Mouse (Mus musculus) kidney, postnatal 0 days (tissue): ENCODE measurements at regions not wholly inside any gene's neighbourhood (a gene's known extent, or its start where the extent isn't known, plus 50 kb on each side); places are given as distances from the start of the nearest gene placed in this dataset.

Experiments
- ATAC-seq: fragments of 200-750 bp; cut with Nextera tagmentation; replicated peaks from 2 replicates; pipeline ENCODE4 v1.8.0; 2017; ENCODE audit warnings: low read depth, moderate number of reproducible peaks, moderate TSS enrichment, moderate library complexity; ENCODE audit not compliant: low FRiP score
- DNase-seq: peaks from one replicate; pipeline ENCODE4 v3.0.0-alpha.2; 2016; ENCODE audit warnings: low spot score
- H3K27ac ChIP-seq: fragments of 300-500 bp; sonication (generic); 2 replicates; pipeline ENCODE4 v1.5.1; 2014; ENCODE audit warnings: mild to moderate bottlenecking
- H3K27me3 ChIP-seq: fragments of 300-500 bp; sonication (generic); 2 replicates; pipeline ENCODE4 v1.6.1; 2014; ENCODE audit warnings: low read length, mixed read lengths; ENCODE audit not compliant: insufficient read depth
- H3K36me3 ChIP-seq: fragments of 300-500 bp; sonication (generic); 2 replicates; pipeline ENCODE4 v1.6.1; 2014; ENCODE audit warnings: low read length, mixed read lengths; ENCODE audit not compliant: insufficient read depth
- H3K4me1 ChIP-seq: fragments of 300-500 bp; sonication (generic); replicated peaks from 2 replicates; pipeline ENCODE4 v1.6.1; 2014; ENCODE audit warnings: antibody characterized with exemption, low read length, mixed read lengths; ENCODE audit not compliant: insufficient read depth
- H3K4me2 ChIP-seq: fragments of 300-500 bp; sonication (generic); 2 replicates; pipeline ENCODE4 v1.6.1; 2014; ENCODE audit warnings: mild to moderate bottlenecking, low read length, moderate library complexity, mixed read lengths
- H3K4me3 ChIP-seq: fragments of 300-500 bp; sonication (generic); replicated peaks from 2 replicates; pipeline ENCODE4 v1.5.1; 2014; ENCODE audit warnings: low read depth, low read length
- H3K9ac ChIP-seq: fragments of 300-500 bp; sonication (generic); 2 replicates; pipeline ENCODE4 v1.6.1; 2014; ENCODE audit warnings: low read depth, low read length
- H3K9me3 ChIP-seq: fragments of 300-500 bp; sonication (generic); replicated peaks from 2 replicates; pipeline ENCODE4 v1.6.1; 2016; ENCODE audit warnings: low read length, inconsistent platforms, mixed read lengths
- CTCF ChIP-seq: IDR thresholded peaks from 2 replicates; pipeline ENCODE4 v1.5.1; 2016; ENCODE audit warnings: antibody characterized with exemption, low read depth, mild to moderate bottlenecking, moderate library complexity
- WGBS: fragments of 180-500 bp; shearing (Covaris S2); extraction: QIAGEN DNeasy Blood & Tissue Kit; methylation state at CpG from one replicate; pipeline ENCODE4 v1.1.7; 2014; 5-methylcytosine and 5-hydroxymethylcytosine counted together

DNA sequence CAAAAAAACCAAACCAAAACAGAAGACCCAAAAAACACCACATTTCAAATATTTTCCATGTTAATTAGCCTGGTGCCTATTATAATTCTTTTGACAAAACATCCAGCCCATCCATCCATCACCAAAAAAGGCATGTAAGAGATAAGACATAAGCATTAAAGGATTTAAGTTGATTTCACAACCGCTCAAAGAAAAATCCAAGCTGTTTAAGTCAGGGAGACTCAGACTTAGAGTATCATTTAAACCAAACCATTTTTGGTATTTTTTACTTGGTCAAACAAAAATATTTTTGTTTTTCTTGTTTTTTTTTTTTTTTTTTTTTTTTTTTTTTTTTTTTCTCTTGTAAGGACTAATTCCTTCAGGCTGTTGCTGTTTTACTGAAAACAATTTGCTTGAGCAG lies 304.6 kb upstream of the Zeb2 start:
- Histone ChIP-seq H3K9me3 (no peaks in the 10 kb centered on the region), H3K27me3 (no peaks in the 10 kb centered on the region), H3K27ac (no peak overlapping the region), H3K36me3 (no peaks in the 10 kb centered on the region), H3K4me1 (no peaks in the 10 kb centered on the region), H3K4me2 (no peak overlapping the region), H3K4me3 (no peak overlapping the region), H3K9ac (no peak overlapping the region)
- ATAC-seq: no peak
- no peak for TF ChIP-seq CTCF
- WGBS: 97% methylated on average over 1 of the region's 1 CpGs
- no peak for DNase-seq

DNA sequence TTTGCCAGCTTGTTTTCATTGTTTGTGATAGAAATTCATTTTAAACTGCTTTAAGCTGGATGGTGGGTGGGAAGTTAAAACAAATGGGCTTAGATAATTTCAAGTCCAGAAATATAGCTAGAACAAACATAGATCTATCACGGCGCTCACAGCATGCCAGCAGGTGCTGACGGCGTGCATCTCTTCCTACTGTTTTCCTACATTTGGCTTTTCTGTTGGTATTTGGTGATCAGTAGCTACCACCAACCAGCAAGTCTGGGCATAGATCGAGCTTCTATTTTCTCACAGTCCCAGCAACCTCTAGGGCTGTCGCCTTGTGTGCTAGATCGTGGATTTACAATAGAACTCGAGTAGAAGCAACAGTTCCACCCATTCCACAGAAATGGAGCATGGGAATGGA lies 290.9 kb upstream of the Zeb2 start:
- Histone ChIP-seq H3K36me3 (no peaks in the 10 kb centered on the region), H3K4me3 (no peak overlapping the region), H3K27me3 (no peaks in the 10 kb centered on the region), H3K4me2 (no peak overlapping the region), H3K9ac (no peak overlapping the region), H3K9me3 (no peaks in the 10 kb centered on the region), H3K4me1 (0 out of 2 replicates have a peak, but pooled peaks cover 4% of the 10 kb centered on the region), H3K27ac (no peak overlapping the region)
- WGBS: 94% methylated on average over 8 of the region's 8 CpGs
- TF ChIP-seq CTCF: no peak
- ATAC-seq (no peak), DNase-seq (no peak)

DNA sequence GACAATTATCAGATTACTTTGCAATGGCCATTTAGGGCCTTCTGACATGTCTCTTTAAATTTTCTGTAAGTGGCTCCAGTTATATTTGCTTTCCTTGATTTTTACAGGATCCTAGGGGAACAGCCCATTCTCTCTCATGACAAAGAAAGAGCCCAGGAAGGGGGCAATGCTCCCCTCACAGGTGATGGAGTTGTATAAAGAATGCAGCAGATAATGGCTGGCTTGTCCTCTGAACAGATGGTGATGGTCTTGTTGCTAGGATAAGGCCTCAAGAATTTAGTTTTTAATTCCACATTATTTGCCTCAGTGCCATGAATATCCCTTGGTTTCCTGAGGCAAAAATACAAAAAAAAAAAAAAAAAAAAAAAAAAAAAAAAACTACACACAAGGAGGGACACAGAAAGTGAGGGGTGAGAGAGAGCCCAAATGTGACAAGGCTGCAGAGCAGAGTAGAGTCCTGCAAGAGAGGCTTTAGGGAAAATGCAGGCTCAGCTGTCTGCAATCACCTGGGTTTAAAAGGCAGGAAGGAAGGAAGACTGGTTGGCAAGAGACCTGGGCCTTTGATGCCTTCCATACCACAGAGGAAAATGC lies 272.8 kb upstream of the Zeb2 start:
- Histone ChIP-seq H3K4me2 (no peak overlapping the region), H3K27ac (no peak overlapping the region), H3K36me3 (no peaks in the 10 kb centered on the region), H3K27me3 (no peaks in the 10 kb centered on the region), H3K9ac (no peak overlapping the region), H3K4me3 (no peak overlapping the region), H3K4me1 (no peaks in the 10 kb centered on the region), H3K9me3 (no peaks in the 10 kb centered on the region)
- TF ChIP-seq CTCF: no peak
- no peak for DNase-seq
- ATAC-seq: no peak

DNA sequence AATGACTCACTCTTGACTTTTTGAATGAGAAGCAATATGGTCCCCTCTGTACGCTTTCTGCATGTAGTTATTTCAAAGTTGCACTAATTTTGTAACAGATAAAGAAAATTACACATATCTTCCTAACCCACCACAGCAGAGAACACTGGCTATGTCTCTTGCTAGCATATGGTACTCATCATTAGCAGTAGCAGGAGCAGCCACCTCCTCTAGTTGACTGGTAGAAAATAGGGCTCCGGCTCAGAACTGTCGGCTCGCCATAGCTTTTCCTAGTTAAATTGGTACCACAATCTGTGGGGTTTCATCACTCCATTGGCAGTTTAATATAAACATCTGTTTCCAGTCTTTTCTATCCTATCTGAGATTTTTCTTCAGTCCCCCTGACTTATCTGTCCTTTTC lies 254.1 kb upstream of the Zeb2 start:
- H3K9me3 ChIP-seq: no peaks in the 10 kb centered on the region
- no peak overlapping the region for H3K4me3 ChIP-seq
- no peak for ATAC-seq
- 74% methylated on average over 4 of the region's 4 CpGs for WGBS
- no peaks in the 10 kb centered on the region for H3K36me3 ChIP-seq
- no peak overlapping the region for H3K27ac ChIP-seq
- DNase-seq: peak; percentile 18
- no peak overlapping the region for H3K4me2 ChIP-seq
- H3K9ac ChIP-seq: no peak overlapping the region
- no peak for TF ChIP-seq CTCF
- H3K27me3 ChIP-seq: no peaks in the 10 kb centered on the region
- H3K4me1 ChIP-seq: no peaks in the 10 kb centered on the region

DNA sequence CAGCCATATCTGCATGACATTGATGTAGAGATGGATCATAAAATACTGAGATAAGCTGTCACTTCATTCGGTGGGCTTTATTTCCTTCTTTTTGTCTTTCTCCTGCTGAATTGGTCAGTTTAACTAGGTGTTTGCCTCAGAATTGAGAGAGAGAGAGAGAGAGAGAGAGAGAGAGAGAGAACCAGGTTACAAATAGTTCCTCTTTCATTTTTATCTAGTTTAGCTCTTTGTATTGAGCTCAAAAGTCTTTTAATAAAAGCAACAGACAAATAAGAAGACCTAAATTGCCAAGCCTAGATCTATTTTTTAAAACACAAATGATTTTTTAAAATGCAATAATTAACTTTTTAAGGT lies 253.4 kb upstream of the Zeb2 start:
- DNase-seq (no peak), ATAC-seq (no peak)
- no peak overlapping the region for H3K4me3 ChIP-seq
- H3K27me3 ChIP-seq: no peaks in the 10 kb centered on the region
- H3K36me3 ChIP-seq: no peaks in the 10 kb centered on the region
- no peak for TF ChIP-seq CTCF
- H3K4me1 ChIP-seq: no peaks in the 10 kb centered on the region
- H3K4me2 ChIP-seq: no peak overlapping the region
- H3K9ac ChIP-seq: no peak overlapping the region
- WGBS: 14% methylated on average over 1 of the region's 1 CpGs
- H3K9me3 ChIP-seq: no peaks in the 10 kb centered on the region
- H3K27ac ChIP-seq: no peak overlapping the region

DNA sequence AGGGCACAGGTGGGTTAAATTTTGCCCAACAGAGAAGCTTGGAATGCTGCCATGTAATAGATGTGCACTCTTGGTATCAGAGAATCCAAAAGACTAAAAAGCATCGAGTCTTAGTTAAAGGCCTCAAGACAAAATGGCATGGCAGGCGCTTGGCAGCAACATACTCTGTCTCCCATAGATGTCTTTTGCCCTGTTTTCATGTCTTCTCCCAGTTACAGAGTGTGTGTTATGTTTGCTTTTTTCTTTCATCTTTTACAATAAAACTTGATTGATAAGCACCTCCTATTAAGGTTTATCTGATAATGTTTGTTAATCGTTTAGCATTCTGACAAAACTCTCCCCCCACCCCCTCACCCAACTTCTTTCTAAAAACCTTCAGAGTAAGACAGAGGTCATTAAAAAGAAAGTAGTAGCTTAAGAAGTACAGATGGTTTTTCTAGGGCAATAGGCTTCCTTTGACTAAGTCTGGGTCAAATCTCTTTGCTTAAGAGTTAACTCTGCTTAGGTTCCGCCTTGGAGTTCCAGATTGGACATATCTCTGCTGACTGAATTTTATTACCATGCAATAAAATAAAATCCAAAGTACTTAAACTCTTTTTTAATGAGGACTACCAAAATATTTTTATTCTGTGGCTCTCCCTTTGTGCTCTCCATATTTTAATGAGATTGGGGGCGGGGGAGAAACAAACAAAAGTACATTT lies 252.9 kb upstream of the Zeb2 start:
- Histone ChIP-seq H3K4me1 (no peaks in the 10 kb centered on the region), H3K27me3 (no peaks in the 10 kb centered on the region), H3K9me3 (no peaks in the 10 kb centered on the region), H3K4me3 (no peak overlapping the region), H3K27ac (no peak overlapping the region), H3K36me3 (no peaks in the 10 kb centered on the region), H3K9ac (no peak overlapping the region), H3K4me2 (no peak overlapping the region)
- 57% methylated on average over 5 of the region's 5 CpGs for WGBS
- ATAC-seq (no peak), DNase-seq (peak; percentile 92)
- no peak for TF ChIP-seq CTCF

DNA sequence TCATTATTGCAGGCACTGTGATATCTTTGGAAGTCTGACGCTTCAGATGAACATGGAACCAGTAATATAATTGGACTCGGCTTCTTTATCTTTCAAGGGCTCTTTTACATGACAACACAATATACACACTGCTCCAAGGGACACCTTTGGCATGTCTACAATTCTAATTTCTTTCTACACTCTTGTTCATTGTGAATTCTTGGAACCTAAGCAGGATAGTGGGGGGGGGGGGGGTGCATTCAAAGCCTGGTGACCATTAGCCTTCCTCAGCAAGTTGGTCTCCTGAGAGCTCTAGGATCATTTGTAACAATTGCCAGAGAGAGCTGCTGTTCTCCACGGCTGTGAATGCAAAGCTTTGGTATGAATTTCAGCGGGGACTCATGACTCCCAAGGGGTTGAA lies 252.2 kb upstream of the Zeb2 start:
- no peak for DNase-seq
- H3K27ac ChIP-seq: no peak overlapping the region

More for the DNA sequence above, 252.2 kb upstream of the Zeb2 start:
- H3K9me3 ChIP-seq: no peaks in the 10 kb centered on the region
- ATAC-seq: no peak
- H3K4me2 ChIP-seq: no peak overlapping the region
- 68% methylated on average over 4 of the region's 4 CpGs for WGBS
- no peak overlapping the region for H3K4me3 ChIP-seq
- no peaks in the 10 kb centered on the region for H3K4me1 ChIP-seq
- no peaks in the 10 kb centered on the region for H3K36me3 ChIP-seq
- TF ChIP-seq CTCF: no peak
- H3K9ac ChIP-seq: no peak overlapping the region
- no peaks in the 10 kb centered on the region for H3K27me3 ChIP-seq
